Mouse (Mus musculus) liver, embryonic 11.5 days (tissue): ENCODE data around the gene Plcg1. TPM values are rescaled to one million over a fixed set of nuclear protein-coding genes. Genes with fewer than 3 reads are reported as not detected.

Experiments used
- ATAC-seq: fragments of 200-750 bp; cut with Nextera tagmentation; replicated peaks from 2 replicates; pipeline ENCODE4 v1.8.0; 2017; ENCODE audit warnings: moderate number of reproducible peaks, mild to moderate bottlenecking, moderate TSS enrichment, moderate library complexity; ENCODE audit not compliant: low FRiP score
- DNase-seq: peaks from one replicate; pipeline ENCODE4 v3.0.0-alpha.2; 2017; ENCODE audit warnings: low spot score
- H3K27ac ChIP-seq: fragments of 300-500 bp; sonication (generic); 2 replicates; pipeline ENCODE4 v1.5.1; 2014; ENCODE audit warnings: mild to moderate bottlenecking, low read depth, low read length, control low read depth
- H3K27me3 ChIP-seq: fragments of 300-500 bp; sonication (generic); replicated peaks from 2 replicates; pipeline ENCODE4 v1.6.1; 2014; ENCODE audit warnings: low read length, mixed read lengths; ENCODE audit not compliant: control insufficient read depth, insufficient read depth
- H3K36me3 ChIP-seq: fragments of 300-500 bp; sonication (generic); 2 replicates; pipeline ENCODE4 v1.6.1; 2014; ENCODE audit warnings: mild to moderate bottlenecking, low read length, moderate library complexity, mixed read lengths; ENCODE audit not compliant: control insufficient read depth, insufficient read depth
- H3K4me1 ChIP-seq: fragments of 300-500 bp; sonication (generic); replicated peaks from 2 replicates; pipeline ENCODE4 v1.6.1; 2014; ENCODE audit warnings: low read length, mixed read lengths; ENCODE audit not compliant: control insufficient read depth, insufficient read depth
- H3K4me2 ChIP-seq: fragments of 300-500 bp; sonication (generic); 2 replicates; pipeline ENCODE4 v1.6.1; 2014; ENCODE audit warnings: mild to moderate bottlenecking, control low read depth, moderate library complexity
- H3K4me3 ChIP-seq: fragments of 300-500 bp; sonication (generic); 2 replicates; pipeline ENCODE4 v1.5.1; 2014; ENCODE audit warnings: low read depth, low read length, control low read depth
- H3K9ac ChIP-seq: fragments of 300-500 bp; sonication (generic); 2 replicates; pipeline ENCODE4 v1.6.1; 2014; ENCODE audit warnings: low read depth, low read length, control low read depth
- H3K9me3 ChIP-seq: fragments of 300-500 bp; sonication (generic); 2 replicates; pipeline ENCODE4 v1.6.1; 2016; ENCODE audit warnings: low read length, inconsistent platforms, mixed read lengths; ENCODE audit not compliant: control insufficient read depth
- WGBS: fragments of 180-500 bp; shearing (Covaris S2); extraction: QIAGEN DNeasy Blood & Tissue Kit; methylation state at CpG from one replicate; pipeline ENCODE4 v1.1.7; 2014; 5-methylcytosine and 5-hydroxymethylcytosine counted together
- polyA plus RNA-seq: library from polyadenylated mRNA; unstranded; fragments of >200 nt; fragmentation: Nextera tagmentation; extraction: Ambion mirVana; gene quantifications from 2 replicates; pipeline ENCODE4 v1.2.1, GENCODE M21; 2014

The Plcg1 gene
- polyA plus RNA-seq, 1 experiment from 2014 or later, result 22.3 TPM

- Histone ChIP-seq H3K27me3 (no peaks in the 10 kb centered on the region), H3K4me2 (no peak overlapping the region), H3K27ac (no peak overlapping the region), H3K4me1 (no peaks in the 10 kb centered on the region), H3K36me3 (no peaks in the 10 kb centered on the region), H3K4me3 (no peak overlapping the region), H3K9me3 (no peaks in the 10 kb centered on the region), H3K9ac (no peak overlapping the region)
- DNase-seq (no peak), ATAC-seq (no peak)
- 66% methylated on average over 2 of the region's 2 CpGs for WGBS
Observed at GRCm38 (mm10) chr2:160793117-160793516, 62.0 kb downstream of the Plcg1 start.

- no peaks in the 10 kb centered on the region for H3K9me3 ChIP-seq
- WGBS, result 76% methylated on average over 2 of the region's 2 CpGs
- no peak for DNase-seq
Observed at GRCm38 (mm10) chr2:160796973-160797372, 65.9 kb downstream of the Plcg1 start.

GRCm38 (mm10) chr2:160798206-160798605 lies 67.1 kb downstream of the Plcg1 start:
- Histone ChIP-seq H3K9me3 (no peaks in the 10 kb centered on the region), H3K4me3 (no peak overlapping the region), H3K4me1 (no peaks in the 10 kb centered on the region), H3K4me2 (no peak overlapping the region), H3K36me3 (no peaks in the 10 kb centered on the region), H3K27me3 (no peaks in the 10 kb centered on the region), H3K27ac (no peak overlapping the region), H3K9ac (no peak overlapping the region)
- no peak for ATAC-seq
- 84% methylated on average over 1 of the region's 1 CpGs for WGBS
- no peak for DNase-seq

More at GRCm38 (mm10) chr2:160796973-160797372, 65.9 kb downstream of the Plcg1 start:
- no peaks in the 10 kb centered on the region for H3K4me1 ChIP-seq
- no peaks in the 10 kb centered on the region for H3K27me3 ChIP-seq
- no peak overlapping the region for H3K27ac ChIP-seq
- no peak overlapping the region for H3K4me3 ChIP-seq
- ATAC-seq, result no peak
- no peak overlapping the region for H3K9ac ChIP-seq
- no peak overlapping the region for H3K4me2 ChIP-seq
- no peaks in the 10 kb centered on the region for H3K36me3 ChIP-seq

GRCm38 (mm10) chr2:160800967-160801366 lies 69.9 kb downstream of the Plcg1 start:
- no peak overlapping the region for H3K4me2 ChIP-seq
- DNase-seq (no peak), ATAC-seq (no peak)
- H3K9me3 ChIP-seq, result no peaks in the 10 kb centered on the region
- H3K27ac ChIP-seq, result no peak overlapping the region
- no peak overlapping the region for H3K9ac ChIP-seq
- 74% methylated on average over 1 of the region's 1 CpGs for WGBS
- H3K27me3 ChIP-seq, result no peaks in the 10 kb centered on the region
- H3K36me3 ChIP-seq, result no peaks in the 10 kb centered on the region
- no peak overlapping the region for H3K4me3 ChIP-seq
- H3K4me1 ChIP-seq, result no peaks in the 10 kb centered on the region

DNA sequence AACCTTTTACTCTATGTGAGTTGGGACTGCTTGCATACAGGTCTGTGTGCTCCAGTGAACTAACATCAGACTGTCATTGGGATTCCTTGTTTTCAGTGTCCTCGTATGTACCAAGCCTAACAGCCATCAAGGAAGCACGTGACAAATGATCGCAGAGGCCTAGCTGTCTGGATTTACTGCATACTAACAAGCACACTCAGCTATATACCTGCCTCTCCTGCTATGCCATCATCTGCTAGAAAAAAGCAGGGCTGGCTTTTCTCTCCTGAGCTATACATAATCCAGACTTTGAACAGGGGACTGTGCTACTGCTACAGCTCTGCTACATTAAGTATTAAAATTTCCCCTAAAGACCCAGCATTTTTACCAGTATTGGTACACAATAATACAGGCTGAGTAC lies 71.2 kb downstream of the Plcg1 start:
- WGBS, result 78% methylated on average over 3 of the region's 3 CpGs
- no peak for ATAC-seq

GRCm38 (mm10) chr2:160804794-160805527 lies 73.9 kb downstream of the Plcg1 start:
- no peak overlapping the region for H3K4me2 ChIP-seq

More for the DNA sequence above, 71.2 kb downstream of the Plcg1 start:
- H3K4me1 ChIP-seq, result no peaks in the 10 kb centered on the region
- no peaks in the 10 kb centered on the region for H3K36me3 ChIP-seq
- no peak overlapping the region for H3K9ac ChIP-seq
- no peak overlapping the region for H3K4me2 ChIP-seq
- no peaks in the 10 kb centered on the region for H3K9me3 ChIP-seq
- H3K27ac ChIP-seq, result no peak overlapping the region
- no peak for DNase-seq
- H3K27me3 ChIP-seq, result no peaks in the 10 kb centered on the region
- no peak overlapping the region for H3K4me3 ChIP-seq

GRCm38 (mm10) chr2:160806091-160806521 lies 75.0 kb downstream of the Plcg1 start:
- no peak for ATAC-seq
- H3K9me3 ChIP-seq, result no peaks in the 10 kb centered on the region
- H3K9ac ChIP-seq, result no peak overlapping the region
- WGBS, result 62% methylated on average over 3 of the region's 3 CpGs
- no peak for DNase-seq
- no peak overlapping the region for H3K4me2 ChIP-seq
- no peaks in the 10 kb centered on the region for H3K36me3 ChIP-seq
- H3K4me1 ChIP-seq, result no peaks in the 10 kb centered on the region
- H3K27me3 ChIP-seq, result no peaks in the 10 kb centered on the region
- H3K4me3 ChIP-seq, result no peak overlapping the region
- H3K27ac ChIP-seq, result no peak overlapping the region

More at GRCm38 (mm10) chr2:160804794-160805527, 73.9 kb downstream of the Plcg1 start:
- no peaks in the 10 kb centered on the region for H3K4me1 ChIP-seq
- H3K27me3 ChIP-seq, result no peaks in the 10 kb centered on the region
- DNase-seq, result no peak
- 59% methylated on average over 4 of the region's 4 CpGs for WGBS
- H3K9ac ChIP-seq, result no peak overlapping the region
- ATAC-seq, result no peak
- H3K27ac ChIP-seq, result no peak overlapping the region
- no peaks in the 10 kb centered on the region for H3K36me3 ChIP-seq
- H3K9me3 ChIP-seq, result no peaks in the 10 kb centered on the region
- H3K4me3 ChIP-seq, result no peak overlapping the region

DNA sequence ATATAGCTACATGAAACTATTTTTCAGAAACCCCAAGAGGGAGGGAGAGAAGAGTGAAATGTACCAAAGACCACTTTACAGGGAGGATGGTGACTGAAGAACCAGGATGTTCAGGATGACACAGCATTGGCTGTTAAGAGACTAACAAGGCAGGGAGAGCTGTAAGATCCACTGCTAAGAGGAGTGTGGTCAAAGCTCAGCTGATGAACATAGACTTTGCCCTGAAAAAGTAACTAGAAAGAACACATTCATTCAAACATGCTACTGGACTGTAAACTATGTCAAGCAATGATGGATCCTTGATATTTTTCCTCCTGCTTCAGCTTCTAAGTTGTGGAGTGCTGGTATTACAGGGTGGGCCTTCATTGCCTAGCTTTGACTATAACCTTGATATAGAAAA lies 79.3 kb downstream of the Plcg1 start:
- H3K4me1 ChIP-seq, result no peaks in the 10 kb centered on the region
- H3K27ac ChIP-seq, result no peak overlapping the region
- no peak for ATAC-seq

GRCm38 (mm10) chr2:160810802-160811201 lies 79.7 kb downstream of the Plcg1 start:
- H3K4me3 ChIP-seq, result no peak overlapping the region
- H3K27ac ChIP-seq, result no peak overlapping the region
- no peak overlapping the region for H3K4me2 ChIP-seq
- H3K9me3 ChIP-seq, result no peaks in the 10 kb centered on the region
- H3K9ac ChIP-seq, result no peak overlapping the region
- H3K27me3 ChIP-seq, result no peaks in the 10 kb centered on the region
- H3K36me3 ChIP-seq, result no peaks in the 10 kb centered on the region
- H3K4me1 ChIP-seq, result no peaks in the 10 kb centered on the region
- WGBS, result 78% methylated on average over 1 of the region's 1 CpGs
- ATAC-seq (no peak), DNase-seq (no peak)

More for the DNA sequence above, 79.3 kb downstream of the Plcg1 start:
- no peaks in the 10 kb centered on the region for H3K27me3 ChIP-seq
- H3K4me3 ChIP-seq, result no peak overlapping the region
- no peaks in the 10 kb centered on the region for H3K36me3 ChIP-seq
- no peaks in the 10 kb centered on the region for H3K9me3 ChIP-seq
- H3K4me2 ChIP-seq, result no peak overlapping the region
- no peak for DNase-seq
- H3K9ac ChIP-seq, result no peak overlapping the region
